Mouse (Mus musculus) C2C12 (cell line): Measurements from ENCODE around the gene Ankrd13c. TPM values are rescaled to one million over a fixed set of nuclear protein-coding genes. Genes with fewer than 3 reads are reported as not detected.

Source experiments
- H3K27me3 ChIP-seq: one replicate; pipeline ENCODE4 v1.6.1; 2011; ENCODE audit not compliant: control insufficient read depth, insufficient read depth, insufficient read length
- H3K36me3 ChIP-seq: one replicate; pipeline ENCODE4 v1.6.1; 2011; ENCODE audit not compliant: control insufficient read depth, insufficient read depth
- H3K4me3 ChIP-seq: one replicate; pipeline ENCODE4 v1.5.1; 2011; ENCODE audit warnings: mild to moderate bottlenecking, control low read depth; ENCODE audit not compliant: poor library complexity, insufficient read depth, severe bottlenecking
- H3K79me2 ChIP-seq: one replicate; pipeline ENCODE4 v1.6.1; 2011; ENCODE audit not compliant: control insufficient read depth, insufficient read depth
- H3K79me3 ChIP-seq: one replicate; pipeline ENCODE4 v1.6.1; 2011; ENCODE audit warnings: low read depth, control low read depth
- H3ac ChIP-seq: one replicate; pipeline ENCODE3; 2011; ENCODE audit warnings: low read depth; ENCODE audit not compliant: control insufficient read depth, insufficient read length
- CEBPB ChIP-seq: IDR thresholded peaks from one replicate; pipeline ENCODE4 v1.6.1; 2011; ENCODE audit warnings: low read depth, mild to moderate bottlenecking, control low read depth, moderate library complexity
- CTCF ChIP-seq: IDR thresholded peaks from one replicate; pipeline ENCODE4 v1.5.1; 2011; ENCODE audit not compliant: control insufficient read depth, insufficient read depth, insufficient read length
- FOSL1 ChIP-seq: IDR thresholded peaks from one replicate; pipeline ENCODE4 v1.8.0; 2011; ENCODE audit warnings: mild to moderate bottlenecking, low read length; ENCODE audit not compliant: poor library complexity, insufficient read depth, severe bottlenecking
- MAX ChIP-seq: IDR thresholded peaks from one replicate; pipeline ENCODE4 v1.6.1; 2011; ENCODE audit warnings: mild to moderate bottlenecking, control low read depth
- MYOD1 ChIP-seq: IDR thresholded peaks from one replicate; pipeline ENCODE4 v1.6.1; 2011; ENCODE audit warnings: low read depth; ENCODE audit not compliant: control insufficient read depth, insufficient read length
- MYOG ChIP-seq: IDR thresholded peaks from one replicate; pipeline ENCODE4 v1.6.1; 2011; ENCODE audit not compliant: control insufficient read depth, insufficient read length; ENCODE audit errors: extremely low read depth
- USF1 ChIP-seq: IDR thresholded peaks from one replicate; pipeline ENCODE4 v1.6.1; 2011; ENCODE audit warnings: low read depth, mild to moderate bottlenecking, control low read depth, moderate library complexity
- polyA plus RNA-seq: library from polyadenylated mRNA; unstranded; fragments of >200 nt; fragmentation: generic; extraction: Trizol; gene quantifications from one replicate; pipeline ENCODE4 v1.2.1, GENCODE M21; 2012; ENCODE audit warnings: missing spikeins

Ankrd13c gene
- polyA plus RNA-seq, 1 experiment: 17.3 TPM

DNA sequence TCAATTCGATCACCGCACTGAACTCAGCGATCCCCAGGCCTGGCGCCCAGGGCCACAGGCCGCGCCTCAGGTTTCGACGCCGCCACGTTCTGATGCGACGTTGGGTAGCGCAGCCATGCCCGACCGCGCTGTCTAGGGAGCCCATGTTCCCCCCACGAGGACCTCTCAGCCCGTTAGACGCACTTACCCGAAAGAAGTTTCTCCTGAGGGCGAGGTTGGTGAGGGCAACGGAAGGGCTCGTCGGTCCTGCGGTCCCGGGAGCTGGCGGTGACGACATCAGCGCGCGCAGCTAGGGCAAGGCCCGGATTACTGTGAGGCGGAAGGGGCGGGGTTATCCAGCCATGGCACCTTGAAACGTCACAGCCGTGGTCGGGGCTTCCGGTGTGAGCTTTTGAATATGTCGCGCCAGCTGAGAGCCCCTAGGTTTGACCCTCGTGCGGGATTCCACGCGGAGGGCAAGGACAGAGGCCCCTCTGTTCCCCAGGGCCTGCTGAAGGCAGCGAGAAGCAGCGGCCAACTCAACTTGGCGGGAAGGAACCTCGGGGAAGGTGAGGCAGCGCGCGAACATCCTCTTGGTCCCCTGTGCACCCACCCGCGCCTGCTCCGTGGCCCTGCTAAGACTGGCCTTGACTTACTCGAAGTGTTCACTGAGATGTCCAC is 89.4 kb downstream of the Ankrd13c start, which contains the start of the genes Srsf11 and Lrrc40:
Gene Srsf11, minus strand, starts transcription at position 311 of the 660 bp plus-strand sequence.
Gene Lrrc40, plus strand, starts transcription at position 334 of the 660 bp plus-strand sequence.
- Histone ChIP-seq H3K27me3 (no peaks in the 10 kb centered on the region), H3K79me3 (peaks cover 91% of the 10 kb centered on the region), H3K36me3 (peaks cover 10% of the 10 kb centered on the region), H3K79me2 (peaks cover 100% of the 10 kb centered on the region), H3K4me3 (peak within 1 kb of the TSS; percentile 86), H3ac (peak within 1 kb of the TSS; percentile 88)
- no peak for TF ChIP-seq CTCF
- TF ChIP-seq MAX: peak; percentile 50

GRCm38 (mm10) chr3:158038106-158038505 is 91.1 kb downstream of the Ankrd13c start:
- H3ac ChIP-seq: no peak overlapping the region
- peaks cover 10% of the 10 kb centered on the region for H3K36me3 ChIP-seq
- H3K79me3 ChIP-seq: peaks cover 79% of the 10 kb centered on the region
- no peak overlapping the region for H3K4me3 ChIP-seq
- TF ChIP-seq FOSL1 (no peak), MYOD1 (no peak), MYOG (no peak)
- H3K27me3 ChIP-seq: no peaks in the 10 kb centered on the region
- peaks cover 97% of the 10 kb centered on the region for H3K79me2 ChIP-seq

GRCm38 (mm10) chr3:158040755-158041154 is 93.7 kb downstream of the Ankrd13c start:
- Histone ChIP-seq H3K79me3 (peaks cover 53% of the 10 kb centered on the region), H3K27me3 (no peaks in the 10 kb centered on the region), H3K36me3 (no peaks in the 10 kb centered on the region), H3ac (no peak overlapping the region), H3K79me2 (peaks cover 76% of the 10 kb centered on the region), H3K4me3 (no peak overlapping the region)
- TF ChIP-seq MYOG (no peak), CTCF (no peak), CEBPB (no peak), FOSL1 (no peak), MAX (no peak), MYOD1 (no peak), USF1 (no peak)

DNA sequence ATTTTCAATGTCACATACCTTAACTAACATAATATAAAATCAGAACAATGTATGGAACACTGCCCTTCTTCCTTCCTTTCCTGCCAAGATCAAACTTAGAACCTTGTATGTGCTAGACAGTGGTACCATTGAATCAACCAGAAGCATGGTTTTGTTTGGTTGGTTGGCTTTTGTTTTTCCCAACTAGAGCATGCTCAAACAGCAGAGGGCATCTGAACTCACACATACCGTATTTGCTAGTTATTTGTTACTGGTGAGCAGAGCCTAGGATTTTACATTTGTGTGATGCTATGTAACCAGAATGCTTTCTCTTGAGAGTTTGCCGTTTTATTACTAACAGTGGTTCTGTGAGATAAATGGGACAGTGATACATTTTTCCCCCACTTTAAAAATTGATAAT is 102.5 kb downstream of the Ankrd13c start:
- TF ChIP-seq CTCF (no peak), CEBPB (no peak), MAX (no peak), USF1 (no peak), MYOD1 (no peak), FOSL1 (no peak), MYOG (no peak)
- H3K4me3 ChIP-seq: no peak overlapping the region

More for the DNA sequence above, 102.5 kb downstream of the Ankrd13c start:
- no peaks in the 10 kb centered on the region for H3K79me2 ChIP-seq
- peaks cover 4% of the 10 kb centered on the region for H3K79me3 ChIP-seq
- H3ac ChIP-seq: no peak overlapping the region
- peaks cover 20% of the 10 kb centered on the region for H3K36me3 ChIP-seq
- no peaks in the 10 kb centered on the region for H3K27me3 ChIP-seq

Other genes with a start within 250 kb of the Ankrd13c start
- 11.5 TPM for gene Cth, start 22.2 kb upstream of the Ankrd13c start, polyA plus RNA-seq
- gene Srsf11, start 89.4 kb downstream of the Ankrd13c start, polyA plus RNA-seq: 50.8 TPM
- gene Lrrc40, start 89.4 kb downstream of the Ankrd13c start, polyA plus RNA-seq: 13.8 TPM